Mouse (Mus musculus) lung, adult 2 months (tissue): ENCODE data around the gene Usp21. TPM values are rescaled to one million over a fixed set of nuclear protein-coding genes. Genes with fewer than 3 reads are reported as not detected.

Source experiments
- DNase-seq: peaks from one replicate; pipeline ENCODE4 v3.0.0; 2022
- H3K4me1 ChIP-seq: fragments of 200-500 bp; 2 replicates; pipeline ENCODE4 v1.6.1; 2011; ENCODE audit warnings: low read length; ENCODE audit not compliant: control insufficient read depth, insufficient read depth
- H3K4me3 ChIP-seq: fragments of 200-500 bp; replicated peaks from 2 replicates; pipeline ENCODE3; 2011; ENCODE audit warnings: low read depth, mild to moderate bottlenecking, control low read depth, low read length; ENCODE audit errors: extremely low read depth
- CTCF ChIP-seq: fragments of 200-500 bp; IDR thresholded peaks from 2 replicates; pipeline ENCODE4 v1.5.1; 2011; ENCODE audit warnings: mild to moderate bottlenecking, low read length, control low read depth; ENCODE audit not compliant: insufficient read depth
- POLR2A ChIP-seq: fragments of 200-500 bp; IDR thresholded peaks from 2 replicates; pipeline ENCODE4 v1.6.1; 2011; ENCODE audit warnings: low read depth, mild to moderate bottlenecking, control low read depth, low read length, borderline replicate concordance; ENCODE audit errors: extremely low read depth
- WGBS: fragments of 180-500 bp; shearing (Covaris S2); methylation state at CpG from one replicate; pipeline ENCODE4 v1.1.7; 2018; 5-methylcytosine and 5-hydroxymethylcytosine counted together
- polyA plus RNA-seq: library from polyadenylated mRNA; depleted of rRNA; stranded (reverse); fragments of >200 nt; gene quantifications from 2 replicates; pipeline ENCODE4 v1.2.3, GENCODE M21; 2012

Usp21 gene
- polyA plus RNA-seq, 1 experiment, result 51.2 TPM

GRCm38 (mm10) chr1:171279012-171279705, 8.6 kb downstream of the Usp21 start:
- Histone ChIP-seq H3K4me3 (no peak overlapping the region), H3K4me1 (peaks cover 9% of the 10 kb centered on the region)
- peak; percentile 1 for DNase-seq
- WGBS, result 87% methylated on average over 14 of the region's 14 CpGs
- TF ChIP-seq CTCF (no peak), POLR2A (no peak)

GRCm38 (mm10) chr1:171278436-171278835, 9.4 kb downstream of the Usp21 start:
- DNase-seq, result peak; percentile 1
- WGBS, result 92% methylated on average over 8 of the region's 8 CpGs
- Histone ChIP-seq H3K4me1 (peaks cover 9% of the 10 kb centered on the region), H3K4me3 (no peak overlapping the region)
- TF ChIP-seq POLR2A, result no peak
- no peak for TF ChIP-seq CTCF

- WGBS, result 86% methylated on average over 10 of the region's 10 CpGs
- TF ChIP-seq CTCF (no peak), POLR2A (no peak)
- no peak for DNase-seq
- Histone ChIP-seq H3K4me3 (no peak overlapping the region), H3K4me1 (peaks cover 9% of the 10 kb centered on the region)
These were observed 10.1 kb downstream of the Usp21 start for GRCm38 (mm10) chr1:171277736-171278135.

GRCm38 (mm10) chr1:171276110-171276748, 11.6 kb downstream of the Usp21 start:
- DNase-seq, result no peak
- Histone ChIP-seq H3K4me3 (no peak overlapping the region), H3K4me1 (peaks cover 12% of the 10 kb centered on the region)
- no peak for TF ChIP-seq CTCF
- TF ChIP-seq POLR2A, result no peak
- WGBS, result 84% methylated on average over 14 of the region's 14 CpGs

GRCm38 (mm10) chr1:171275144-171275734, 12.6 kb downstream of the Usp21 start:
- 72% methylated on average over 11 of the region's 11 CpGs for WGBS

GRCm38 (mm10) chr1:171274171-171274570, 13.6 kb downstream of the Usp21 start:
- no peak overlapping the region for H3K4me3 ChIP-seq
- WGBS, result 80% methylated on average over 12 of the region's 12 CpGs
- H3K4me1 ChIP-seq, result peaks cover 12% of the 10 kb centered on the region; the same call in 1 of the 2 replicates
- no peak for DNase-seq
- no peak for TF ChIP-seq CTCF
- no peak for TF ChIP-seq POLR2A

More at GRCm38 (mm10) chr1:171275144-171275734, 12.6 kb downstream of the Usp21 start:
- Histone ChIP-seq H3K4me1 (peaks cover 13% of the 10 kb centered on the region), H3K4me3 (no peak overlapping the region)
- TF ChIP-seq CTCF (no peak), POLR2A (no peak)
- DNase-seq, result no peak

GRCm38 (mm10) chr1:171272086-171272485, 15.7 kb downstream of the Usp21 start:
- DNase-seq, result no peak
- WGBS, result 77% methylated on average over 3 of the region's 3 CpGs
- TF ChIP-seq POLR2A (no peak), CTCF (no peak)
- Histone ChIP-seq H3K4me1 (peaks cover 12% of the 10 kb centered on the region; the same call in 1 of the 2 replicates), H3K4me3 (no peak overlapping the region)

GRCm38 (mm10) chr1:171271622-171272021, 16.2 kb downstream of the Usp21 start:
- WGBS, result 55% methylated on average over 10 of the region's 10 CpGs
- H3K4me3 ChIP-seq, result no peak overlapping the region
- DNase-seq, result no peak
- TF ChIP-seq CTCF (no peak), POLR2A (no peak)
- peaks cover 12% of the 10 kb centered on the region; the same call in 1 of the 2 replicates for H3K4me1 ChIP-seq

- peaks cover 12% of the 10 kb centered on the region; the same call in 1 of the 2 replicates for H3K4me1 ChIP-seq
- 45% methylated on average over 9 of the region's 9 CpGs for WGBS
- peak; percentile 48 for DNase-seq
These were observed 16.6 kb downstream of the Usp21 start for GRCm38 (mm10) chr1:171271196-171271595.

GRCm38 (mm10) chr1:171270573-171270900, 17.3 kb downstream of the Usp21 start:
- no peak for DNase-seq
- Histone ChIP-seq H3K4me1 (peaks cover 12% of the 10 kb centered on the region; the same call in 1 of the 2 replicates), H3K4me3 (peak overlapping the region; percentile 88)
- TF ChIP-seq CTCF, result no peak
- TF ChIP-seq POLR2A, result no peak; the same call in 1 of the 2 replicates
- 2% methylated on average over 19 of the region's 19 CpGs for WGBS

More at GRCm38 (mm10) chr1:171271196-171271595, 16.6 kb downstream of the Usp21 start:
- H3K4me3 ChIP-seq, result peak overlapping the region; percentile 88
- TF ChIP-seq POLR2A (no peak), CTCF (no peak)
